Mouse (Mus musculus) ES-Bruce4 (cell line): ENCODE measurements around the gene Ndufc1. TPM values are rescaled to one million over a fixed set of nuclear protein-coding genes. Genes with fewer than 3 reads are reported as not detected.

Source experiments
- H3K27ac ChIP-seq: 2 replicates; pipeline ENCODE4 v1.5.1; 2012; ENCODE audit warnings: low read length, inconsistent platforms; ENCODE audit not compliant: insufficient read depth
- H3K27me3 ChIP-seq: 2 replicates; pipeline ENCODE4 v1.6.1; 2012; ENCODE audit warnings: mild to moderate bottlenecking, low read length, inconsistent platforms; ENCODE audit not compliant: control insufficient read depth, poor library complexity, insufficient read depth, severe bottlenecking
- H3K36me3 ChIP-seq: 2 replicates; pipeline ENCODE4 v1.6.1; 2012; ENCODE audit warnings: inconsistent platforms, mild to moderate bottlenecking, low read length, moderate library complexity; ENCODE audit not compliant: control insufficient read depth, poor library complexity, insufficient read depth, severe bottlenecking
- H3K4me1 ChIP-seq: one replicate; pipeline ENCODE4 v1.8.1; 2011; ENCODE audit warnings: low read length; ENCODE audit not compliant: control insufficient read depth, insufficient read depth
- H3K4me3 ChIP-seq: 2 replicates; pipeline ENCODE4 v1.5.1; 2011; ENCODE audit warnings: low read depth, mild to moderate bottlenecking, low read length
- H3K9ac ChIP-seq: 2 replicates; pipeline ENCODE4 v1.6.1; 2012; ENCODE audit warnings: low read depth, mild to moderate bottlenecking, inconsistent platforms; ENCODE audit not compliant: poor library complexity, severe bottlenecking
- H3K9me3 ChIP-seq: replicated peaks from 2 replicates; pipeline ENCODE4 v1.6.1; 2012; ENCODE audit warnings: mild to moderate bottlenecking, low read length, inconsistent platforms; ENCODE audit not compliant: control insufficient read depth, poor library complexity, insufficient read depth, severe bottlenecking
- CTCF ChIP-seq: IDR thresholded peaks from one replicate; pipeline ENCODE4 v1.8.1; 2011; ENCODE audit warnings: low read depth, low read length
- EP300 ChIP-seq: IDR thresholded peaks from 2 replicates; pipeline ENCODE4 v1.6.1; 2011; ENCODE audit warnings: low read depth, low read length; ENCODE audit not compliant: insufficient read depth
- POLR2A ChIP-seq: IDR thresholded peaks from one replicate; pipeline ENCODE4 v1.8.1; 2011; ENCODE audit warnings: low read length; ENCODE audit not compliant: insufficient read depth
- polyA plus RNA-seq: library from polyadenylated mRNA; stranded (reverse); fragments of >200 nt; gene quantifications from 2 replicates; pipeline ENCODE4 v1.2.4, GENCODE M21; 2011; ENCODE audit warnings: low read depth; ENCODE audit not compliant: missing spikeins, insufficient read depth, insufficient read length

The Ndufc1 gene
- polyA plus RNA-seq, 1 experiment: 196 TPM

- peak overlapping the region; percentile 21; the same call in 1 of the 2 replicates for H3K27ac ChIP-seq
Measured at GRCm38 (mm10) chr3:51377878-51378664, 30.7 kb downstream of the Ndufc1 start.

DNA sequence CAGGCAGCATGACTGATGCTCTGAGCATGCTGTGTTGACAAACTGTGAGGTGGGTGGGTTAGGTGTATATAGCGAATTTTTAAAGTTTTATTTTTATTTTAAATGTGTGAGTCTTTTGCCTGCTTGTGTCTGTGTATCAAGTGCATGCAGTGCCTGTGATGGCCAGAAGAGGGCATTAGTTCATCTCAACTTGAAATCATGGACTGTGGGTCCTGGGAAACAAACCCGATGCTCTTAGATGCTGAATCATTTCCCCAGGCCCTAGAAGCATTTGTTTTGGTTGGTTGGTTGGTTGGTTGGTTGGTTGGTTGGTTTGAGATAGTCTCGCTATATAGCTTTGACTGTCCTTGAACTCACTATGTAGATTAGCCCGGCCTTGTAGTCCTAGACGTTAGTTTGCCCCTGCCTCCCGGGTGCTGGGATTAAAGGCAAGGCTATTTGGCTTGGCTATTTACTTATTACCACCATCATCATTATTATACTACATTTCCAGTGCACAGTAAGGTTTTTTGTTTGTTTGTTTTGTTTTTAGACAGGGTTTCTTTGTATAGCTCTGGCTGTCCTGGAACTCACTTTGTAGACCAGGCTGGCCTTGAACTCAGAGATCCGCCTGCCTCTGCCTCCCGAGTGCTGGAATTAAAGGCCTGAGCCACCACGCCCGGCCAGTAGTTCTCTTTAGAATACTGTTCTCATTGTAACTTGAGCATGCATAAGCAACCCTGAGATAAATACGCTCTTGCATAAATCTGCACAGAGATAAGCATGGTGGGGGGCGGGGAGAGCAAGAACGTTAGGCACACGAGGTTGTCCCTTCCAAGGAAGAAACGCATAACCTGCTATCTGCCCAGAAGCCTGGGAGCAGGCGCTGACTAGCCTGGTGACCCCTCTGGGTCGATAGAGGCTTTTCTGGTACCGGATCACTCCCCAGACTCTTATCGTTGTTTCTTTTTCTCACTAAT lies 33.2 kb downstream of the Ndufc1 start:
- H3K4me3 ChIP-seq: no peak overlapping the region
- TF ChIP-seq EP300 (no peak), POLR2A (no peak), CTCF (peak; percentile 28)
- no peaks in the 10 kb centered on the region for H3K36me3 ChIP-seq
- H3K27ac ChIP-seq: no peak overlapping the region
- H3K9me3 ChIP-seq: no peaks in the 10 kb centered on the region
- H3K27me3 ChIP-seq: no peaks in the 10 kb centered on the region
- H3K4me1 ChIP-seq: no peaks in the 10 kb centered on the region
- no peak overlapping the region for H3K9ac ChIP-seq

More at GRCm38 (mm10) chr3:51377878-51378664, 30.7 kb downstream of the Ndufc1 start:
- Histone ChIP-seq H3K4me1 (no peaks in the 10 kb centered on the region), H3K36me3 (no peaks in the 10 kb centered on the region), H3K4me3 (peak overlapping the region; percentile 43), H3K27me3 (no peaks in the 10 kb centered on the region), H3K9ac (peak overlapping the region; percentile 52), H3K9me3 (no peaks in the 10 kb centered on the region)
- TF ChIP-seq CTCF: no peak
- no peak for TF ChIP-seq POLR2A
- no peak for TF ChIP-seq EP300

- H3K9ac ChIP-seq: no peak overlapping the region
- TF ChIP-seq EP300 (no peak), CTCF (no peak), POLR2A (no peak)
- H3K9me3 ChIP-seq: no peaks in the 10 kb centered on the region
- no peaks in the 10 kb centered on the region for H3K27me3 ChIP-seq
- H3K27ac ChIP-seq: no peak overlapping the region
- H3K4me1 ChIP-seq: no peaks in the 10 kb centered on the region
- no peaks in the 10 kb centered on the region for H3K36me3 ChIP-seq
- no peak overlapping the region for H3K4me3 ChIP-seq
Measured at GRCm38 (mm10) chr3:51373544-51373943, 35.2 kb downstream of the Ndufc1 start.

DNA sequence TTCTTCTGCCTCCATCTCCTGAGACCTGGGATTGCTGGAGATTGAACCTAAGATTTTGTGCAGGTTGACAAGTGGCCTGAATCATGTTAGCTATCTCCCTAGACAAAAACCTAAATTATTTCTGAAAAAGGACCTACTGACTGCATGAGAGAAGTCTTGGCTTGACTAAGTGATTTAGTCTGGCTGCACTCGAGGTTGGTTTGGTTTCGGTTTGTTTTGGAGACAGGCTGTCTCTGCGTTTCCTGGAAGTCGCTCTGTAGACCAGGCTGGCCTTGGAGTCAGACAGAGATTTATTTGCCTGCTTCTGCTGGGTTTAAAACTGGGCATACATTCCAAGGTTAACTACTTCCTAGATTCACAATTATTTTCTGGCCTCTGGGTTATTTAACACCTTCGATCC lies 35.9 kb downstream of the Ndufc1 start:
- H3K9ac ChIP-seq: no peak overlapping the region
- H3K27me3 ChIP-seq: no peaks in the 10 kb centered on the region
- no peaks in the 10 kb centered on the region for H3K36me3 ChIP-seq
- H3K4me3 ChIP-seq: no peak overlapping the region
- H3K9me3 ChIP-seq: no peaks in the 10 kb centered on the region
- no peak overlapping the region for H3K27ac ChIP-seq
- TF ChIP-seq EP300 (no peak), CTCF (no peak), POLR2A (no peak)
- H3K4me1 ChIP-seq: no peaks in the 10 kb centered on the region

DNA sequence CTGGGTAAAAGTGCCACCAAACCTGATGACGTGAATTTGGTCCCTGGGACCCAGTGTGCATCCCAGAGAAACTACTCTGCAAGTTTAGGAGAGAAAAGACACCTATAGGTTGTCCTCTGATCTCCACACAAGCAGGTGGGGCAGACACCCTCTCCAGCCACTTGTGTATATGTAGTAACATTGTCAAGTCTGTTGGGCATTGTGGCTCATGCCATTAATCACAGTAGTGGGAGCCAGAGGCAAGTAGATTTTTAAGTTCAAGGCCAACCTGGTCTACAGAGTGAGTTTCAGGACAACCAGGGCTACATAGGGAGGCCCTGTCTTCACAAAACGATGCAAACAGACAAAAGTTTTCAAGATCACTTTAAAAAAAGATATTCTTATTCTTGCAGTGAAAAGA lies 37.0 kb downstream of the Ndufc1 start:
- Histone ChIP-seq H3K9ac (no peak overlapping the region), H3K27me3 (no peaks in the 10 kb centered on the region), H3K36me3 (no peaks in the 10 kb centered on the region), H3K27ac (no peak overlapping the region), H3K4me3 (no peak overlapping the region), H3K4me1 (no peaks in the 10 kb centered on the region), H3K9me3 (no peaks in the 10 kb centered on the region)
- TF ChIP-seq EP300 (no peak), CTCF (no peak), POLR2A (no peak)
